Mouse (Mus musculus) liver, embryonic 11.5 days (tissue): ENCODE measurements around the gene Clic1. TPM values are rescaled to one million over a fixed set of nuclear protein-coding genes. Genes with fewer than 3 reads are reported as not detected.

Experiments
- ATAC-seq: fragments of 200-750 bp; cut with Nextera tagmentation; replicated peaks from 2 replicates; pipeline ENCODE4 v1.8.0; 2017; ENCODE audit warnings: moderate number of reproducible peaks, mild to moderate bottlenecking, moderate TSS enrichment, moderate library complexity; ENCODE audit not compliant: low FRiP score
- DNase-seq: peaks from one replicate; pipeline ENCODE4 v3.0.0-alpha.2; 2017; ENCODE audit warnings: low spot score
- H3K27ac ChIP-seq: fragments of 300-500 bp; sonication (generic); 2 replicates; pipeline ENCODE4 v1.5.1; 2014; ENCODE audit warnings: mild to moderate bottlenecking, low read depth, low read length, control low read depth
- H3K27me3 ChIP-seq: fragments of 300-500 bp; sonication (generic); replicated peaks from 2 replicates; pipeline ENCODE4 v1.6.1; 2014; ENCODE audit warnings: low read length, mixed read lengths; ENCODE audit not compliant: control insufficient read depth, insufficient read depth
- H3K36me3 ChIP-seq: fragments of 300-500 bp; sonication (generic); 2 replicates; pipeline ENCODE4 v1.6.1; 2014; ENCODE audit warnings: mild to moderate bottlenecking, low read length, moderate library complexity, mixed read lengths; ENCODE audit not compliant: control insufficient read depth, insufficient read depth
- H3K4me1 ChIP-seq: fragments of 300-500 bp; sonication (generic); replicated peaks from 2 replicates; pipeline ENCODE4 v1.6.1; 2014; ENCODE audit warnings: low read length, mixed read lengths; ENCODE audit not compliant: control insufficient read depth, insufficient read depth
- H3K4me2 ChIP-seq: fragments of 300-500 bp; sonication (generic); 2 replicates; pipeline ENCODE4 v1.6.1; 2014; ENCODE audit warnings: mild to moderate bottlenecking, control low read depth, moderate library complexity
- H3K4me3 ChIP-seq: fragments of 300-500 bp; sonication (generic); 2 replicates; pipeline ENCODE4 v1.5.1; 2014; ENCODE audit warnings: low read depth, low read length, control low read depth
- H3K9ac ChIP-seq: fragments of 300-500 bp; sonication (generic); 2 replicates; pipeline ENCODE4 v1.6.1; 2014; ENCODE audit warnings: low read depth, low read length, control low read depth
- H3K9me3 ChIP-seq: fragments of 300-500 bp; sonication (generic); 2 replicates; pipeline ENCODE4 v1.6.1; 2016; ENCODE audit warnings: low read length, inconsistent platforms, mixed read lengths; ENCODE audit not compliant: control insufficient read depth
- WGBS: fragments of 180-500 bp; shearing (Covaris S2); extraction: QIAGEN DNeasy Blood & Tissue Kit; methylation state at CpG from one replicate; pipeline ENCODE4 v1.1.7; 2014; 5-methylcytosine and 5-hydroxymethylcytosine counted together
- polyA plus RNA-seq: library from polyadenylated mRNA; unstranded; fragments of >200 nt; fragmentation: Nextera tagmentation; extraction: Ambion mirVana; gene quantifications from 2 replicates; pipeline ENCODE4 v1.2.1, GENCODE M21; 2014

Gene Clic1
- polyA plus RNA-seq, 1 experiment from 2014 or later, result 118 TPM

DNA sequence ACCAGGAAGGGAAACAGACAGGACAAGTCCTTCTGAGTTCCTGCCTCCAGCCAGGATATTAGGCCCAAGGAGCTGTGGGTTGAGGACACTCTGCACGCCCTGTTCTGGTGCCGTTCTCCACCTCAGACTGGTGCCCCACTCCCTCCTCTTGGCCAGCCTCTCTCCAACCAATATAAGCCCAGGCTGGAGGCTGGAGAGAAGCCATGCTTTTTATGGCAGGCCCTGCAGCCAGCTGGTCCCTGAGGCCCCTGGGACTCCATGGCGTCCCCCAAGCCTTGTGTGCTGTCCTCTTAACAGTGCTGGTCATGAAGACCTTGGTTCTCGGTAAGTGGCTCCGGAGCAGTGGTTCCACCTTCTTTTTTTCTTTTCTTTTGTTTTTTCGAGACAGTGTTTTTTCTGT is 58.3 kb downstream of the Clic1 start, which contains the start of gene Ly6g5c:
Gene Ly6g5c, plus strand, starts transcription at position 183 of the 400 bp plus-strand sequence.
- DNase-seq (no peak), ATAC-seq (no peak)
- Histone ChIP-seq H3K9ac (no peak within 1 kb of the TSS), H3K4me2 (no peak within 1 kb of the TSS), H3K9me3 (no peaks in the 10 kb centered on the region), H3K4me3 (no peak within 1 kb of the TSS), H3K4me1 (peaks cover 32% of the 10 kb centered on the region), H3K27ac (no peak within 1 kb of the TSS), H3K27me3 (no peaks in the 10 kb centered on the region), H3K36me3 (peaks cover 5% of the 10 kb centered on the region; the same call in 1 of the 2 replicates)
- whole genome bisulfite sequencing, result 84% methylated on average over 6 of the region's 6 CpGs

Other genes starting within 250 kb of the Clic1 start
- not detected in 2 replicates for gene Cyp21a1, start 245.4 kb upstream of the Clic1 start, polyA plus RNA-seq
- 25.1 and 27.1 TPM in 2 replicates for gene Stk19, start 213.0 kb upstream of the Clic1 start, polyA plus RNA-seq
- gene Dxo, start 212.9 kb upstream of the Clic1 start, polyA plus RNA-seq, result 55.4 and 56.3 TPM in 2 replicates
- gene Skiv2l, start 199.8 kb upstream of the Clic1 start, polyA plus RNA-seq, result 43.7 and 44.8 TPM in 2 replicates
- gene Nelfe, start 199.6 kb upstream of the Clic1 start, polyA plus RNA-seq, result 108 and 114 TPM in 2 replicates
- gene Cfb, start 187.4 kb upstream of the Clic1 start, polyA plus RNA-seq, result 67.6 and 74.9 TPM in 2 replicates
- gene Zbtb12, start 170.5 kb upstream of the Clic1 start, polyA plus RNA-seq, result 0.45 and 0.86 TPM in 2 replicates
- gene Gm20547, start 167.9 kb upstream of the Clic1 start, polyA plus RNA-seq, result 0.09 TPM in 1 of 2 replicates, not detected in the other
- 8.1 and 9.0 TPM in 2 replicates for gene C2, start 151.7 kb upstream of the Clic1 start, polyA plus RNA-seq
- 43.6 and 50.9 TPM in 2 replicates for gene Ehmt2, start 151.5 kb upstream of the Clic1 start, polyA plus RNA-seq
- 0.97 and 1.3 TPM in 2 replicates for gene Slc44a4, start 135.5 kb upstream of the Clic1 start, polyA plus RNA-seq
- 24.4 and 26.4 TPM in 2 replicates for gene Neu1, start 118.7 kb upstream of the Clic1 start, polyA plus RNA-seq
- gene Hspa1b, start 90.7 kb upstream of the Clic1 start, polyA plus RNA-seq, result 0.14 and 0.41 TPM in 2 replicates
- not detected in 2 replicates for gene Gm20481, start 80.1 kb upstream of the Clic1 start, polyA plus RNA-seq
- 4.7 and 5.7 TPM in 2 replicates for gene Hspa1a, start 77.8 kb upstream of the Clic1 start, polyA plus RNA-seq
- gene Hspa1l, start 77.3 kb upstream of the Clic1 start, polyA plus RNA-seq, result 0.66 and 1.5 TPM in 2 replicates
- gene Lsm2, start 68.1 kb upstream of the Clic1 start, polyA plus RNA-seq, result 304 and 315 TPM in 2 replicates
- gene Vars, start 49.0 kb upstream of the Clic1 start, polyA plus RNA-seq, result 234 and 245 TPM in 2 replicates
- 0.16 TPM in 2 replicates for gene Vwa7, start 33.4 kb upstream of the Clic1 start, polyA plus RNA-seq
- 6.9 and 8.5 TPM in 2 replicates for gene Sapcd1, start 21.9 kb upstream of the Clic1 start, polyA plus RNA-seq
- 3.8 and 4.7 TPM in 2 replicates for gene Msh5, start 3.2 kb upstream of the Clic1 start, polyA plus RNA-seq
- gene Ddah2, start 9.1 kb downstream of the Clic1 start, polyA plus RNA-seq, result 124 and 132 TPM in 2 replicates
- 0.34 and 1.8 TPM in 2 replicates for gene Ly6g6c, start 15.4 kb downstream of the Clic1 start, polyA plus RNA-seq
- gene Mpig6b, start 16.2 kb downstream of the Clic1 start, polyA plus RNA-seq, result 8.4 and 11.2 TPM in 2 replicates
- gene Ly6g6e, start 26.9 kb downstream of the Clic1 start, polyA plus RNA-seq, result 0.57 TPM in 1 of 2 replicates, not detected in the other
- gene Ly6g6d, start 28.1 kb downstream of the Clic1 start, polyA plus RNA-seq, result 0.44 and 0.78 TPM in 2 replicates
- 12.8 and 13.5 TPM in 2 replicates for gene Ly6g6f, start 35.6 kb downstream of the Clic1 start, polyA plus RNA-seq
- 71.6 and 79.8 TPM in 2 replicates for gene Abhd16a, start 39.3 kb downstream of the Clic1 start, polyA plus RNA-seq
- not detected in 2 replicates for gene Ly6g5c, start 58.3 kb downstream of the Clic1 start, polyA plus RNA-seq
- 0.69 and 0.89 TPM in 2 replicates for gene Ly6g5b, start 65.5 kb downstream of the Clic1 start, polyA plus RNA-seq
- 23.7 and 25.2 TPM in 2 replicates for gene Gpank1, start 71.5 kb downstream of the Clic1 start, polyA plus RNA-seq
- 246 and 259 TPM in 2 replicates for gene Csnk2b, start 72.1 kb downstream of the Clic1 start, polyA plus RNA-seq
- 6.0 and 7.1 TPM in 2 replicates for gene D17H6S53E, start 76.4 kb downstream of the Clic1 start, polyA plus RNA-seq
- gene Apom, start 82.1 kb downstream of the Clic1 start, polyA plus RNA-seq, result 429 and 459 TPM in 2 replicates
- gene Bag6, start 85.2 kb downstream of the Clic1 start, polyA plus RNA-seq, result 61.4 and 73.6 TPM in 2 replicates
- 169 and 205 TPM in 2 replicates for gene Prrc2a, start 114.9 kb downstream of the Clic1 start, polyA plus RNA-seq
- 13.9 and 20.0 TPM in 2 replicates for gene Aif1, start 126.1 kb downstream of the Clic1 start, polyA plus RNA-seq
- gene Lst1, start 138.5 kb downstream of the Clic1 start, polyA plus RNA-seq, result 24.1 and 28.1 TPM in 2 replicates
- gene Ltb, start 144.5 kb downstream of the Clic1 start, polyA plus RNA-seq, result 0.70 and 0.78 TPM in 2 replicates
- 0.47 and 0.53 TPM in 2 replicates for gene Tnf, start 152.0 kb downstream of the Clic1 start, polyA plus RNA-seq
- gene Lta, start 155.4 kb downstream of the Clic1 start, polyA plus RNA-seq, result not detected in 2 replicates
- gene Gm16181, start 170.9 kb downstream of the Clic1 start, polyA plus RNA-seq, result 0.53 TPM in 1 of 2 replicates, not detected in the other
- gene Atp6v1g2, start 183.7 kb downstream of the Clic1 start, polyA plus RNA-seq, result 2.6 and 2.9 TPM in 2 replicates
- gene Nfkbil1, start 185.8 kb downstream of the Clic1 start, polyA plus RNA-seq, result 4.6 and 5.4 TPM in 2 replicates
- 432 and 439 TPM in 2 replicates for gene Ddx39b, start 191.8 kb downstream of the Clic1 start, polyA plus RNA-seq
- gene H2-D1, start 212.8 kb downstream of the Clic1 start, polyA plus RNA-seq, result 88.0 and 90.8 TPM in 2 replicates